Mouse (Mus musculus) CD4-positive helper T cell, adult 2 months (primary cell): ENCODE data around the gene Prkd2.

ENCODE experiments used
- DNase-seq: peaks from one replicate; pipeline ENCODE4 v3.0.0-alpha.2; 2012; ENCODE audit warnings: low read depth, missing footprints, low spot score

The Prkd2 gene

DNA sequence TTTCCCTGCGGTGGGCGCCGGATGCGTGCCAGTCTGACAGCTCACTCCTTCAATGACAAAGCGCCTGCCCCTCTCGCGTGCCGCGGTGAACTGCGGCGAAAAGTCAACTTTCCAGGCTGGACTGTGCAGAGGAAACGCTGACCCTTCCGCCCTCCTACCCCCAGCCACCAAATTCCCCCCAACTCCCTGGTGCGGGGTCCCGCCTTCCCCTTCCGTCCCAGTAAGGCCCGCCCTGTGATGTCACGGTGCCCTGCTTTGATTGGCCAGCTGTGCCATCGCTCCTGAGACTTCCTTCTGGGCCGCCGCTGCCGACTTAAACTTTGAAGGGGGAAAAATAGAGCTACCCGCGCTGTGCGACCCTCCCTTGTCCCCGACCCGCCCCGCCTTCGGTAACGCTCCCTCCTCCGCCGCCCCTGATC, at the start of gene Prkd2:
TSS of gene Prkd2 (plus strand) at position 258 of the 419 bp plus-strand sequence.
- DNase-seq, result peak; percentile 87

DNA sequence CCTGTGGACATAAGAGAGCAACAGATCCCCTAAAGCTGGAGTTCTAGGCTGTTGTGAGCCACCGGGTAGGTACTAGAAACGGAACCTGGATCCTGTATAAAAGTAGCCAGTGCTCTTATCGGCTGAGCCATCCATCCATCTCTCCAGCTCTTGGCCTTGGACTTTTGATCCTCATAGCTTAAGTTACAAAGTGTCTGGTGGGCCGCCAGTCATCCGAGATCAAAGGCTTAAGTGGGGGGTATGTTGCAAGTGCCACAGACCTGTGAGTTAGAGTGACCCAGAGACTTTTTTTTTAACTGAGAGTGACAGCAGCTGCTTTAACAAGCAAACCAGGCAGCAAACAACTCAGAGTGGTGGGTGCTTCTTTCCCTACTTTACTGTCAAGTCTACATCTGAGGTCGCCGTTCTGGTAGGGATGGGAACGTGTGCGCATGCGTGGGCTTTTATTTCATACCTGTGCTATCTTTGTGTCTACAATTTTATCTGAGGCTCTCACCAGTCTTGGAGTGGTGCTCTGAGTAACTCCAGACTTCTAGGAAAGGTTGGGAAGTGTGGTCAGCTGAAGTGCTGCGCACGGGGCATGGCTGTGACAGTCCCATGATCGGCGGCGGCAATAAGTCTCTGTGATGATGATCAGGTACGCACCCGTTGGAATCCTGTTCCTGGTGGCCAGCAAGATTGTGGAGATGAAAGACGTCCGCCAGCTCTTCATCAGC, 49.5 kb upstream of the Prkd2 start:
- no peak for DNase-seq

DNA sequence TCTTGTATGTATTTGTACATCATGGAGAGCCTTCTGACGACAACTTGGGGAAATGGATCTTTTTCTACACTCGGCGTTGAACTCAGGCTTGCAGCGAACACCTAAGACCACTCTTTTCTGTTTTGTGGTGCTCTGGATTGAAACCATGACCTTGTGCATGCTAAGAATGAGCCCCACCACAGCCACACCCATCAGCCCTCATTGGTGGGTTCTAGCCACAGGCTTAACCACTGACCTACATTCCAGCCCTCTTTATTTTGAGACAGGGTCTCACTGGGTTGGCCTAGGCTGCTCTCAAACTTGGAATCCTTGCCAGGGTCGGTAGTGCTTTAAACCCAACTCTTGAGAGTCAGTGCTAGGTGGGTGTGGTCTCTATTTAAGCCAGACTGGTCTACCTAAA, 47.8 kb upstream of the Prkd2 start:
- DNase-seq, result no peak

- peak; percentile 55 for DNase-seq
Measured at GRCm38 (mm10) chr7:16804409-16805028, 38.2 kb upstream of the Prkd2 start.

DNA sequence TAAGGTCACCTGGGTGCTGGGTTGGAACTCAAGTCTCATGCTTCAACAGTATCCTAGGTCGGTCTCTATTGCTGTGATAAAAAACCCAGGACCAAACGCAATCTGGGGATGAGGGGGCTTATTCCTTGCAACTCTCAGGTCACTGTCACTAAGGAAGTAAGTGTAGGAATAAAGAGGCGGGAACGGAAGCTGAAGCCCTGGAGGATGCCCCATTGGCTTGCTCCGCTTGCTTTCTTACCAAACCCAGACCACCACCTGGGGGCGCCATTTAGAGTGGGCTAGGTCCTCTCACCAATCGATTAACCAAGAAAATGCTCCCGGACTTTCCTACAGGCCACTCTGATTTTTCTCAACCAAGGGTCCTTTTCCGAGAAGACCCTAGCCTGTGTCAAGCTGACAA, 34.8 kb upstream of the Prkd2 start:
- DNase-seq, result peak; percentile 21

GRCm38 (mm10) chr7:16808647-16809046, 34.1 kb upstream of the Prkd2 start:
- no peak for DNase-seq

- DNase-seq, result peak; percentile 53
Measured at GRCm38 (mm10) chr7:16809739-16810138, 33.0 kb upstream of the Prkd2 start.

DNA sequence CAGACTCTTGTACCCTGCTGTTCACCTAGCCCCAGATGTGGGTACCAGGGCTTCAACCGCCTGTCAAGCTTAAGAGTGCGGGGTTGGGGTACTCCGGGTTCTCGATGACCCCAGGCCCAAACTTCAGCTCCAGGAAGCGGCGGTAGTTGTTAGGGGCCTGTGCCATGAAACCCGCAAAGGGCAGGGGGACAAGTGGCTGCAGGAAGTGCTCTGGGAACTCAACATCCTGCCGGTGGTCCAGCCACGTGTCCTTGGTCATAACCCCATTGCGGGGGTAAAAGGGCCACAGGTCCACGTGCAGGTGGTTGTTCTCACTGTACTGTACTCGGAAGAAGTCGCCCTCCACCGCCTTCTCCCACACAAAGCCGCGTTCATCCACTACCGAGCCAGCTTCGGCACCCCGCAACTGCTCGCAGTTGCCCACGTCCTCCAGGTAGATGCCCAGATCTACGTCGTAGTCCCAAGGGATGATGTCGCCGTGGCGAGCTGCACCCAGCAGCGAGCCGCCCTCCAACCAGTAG, 32.2 kb upstream of the Prkd2 start:
- DNase-seq, result no peak

GRCm38 (mm10) chr7:16810920-16811648, 31.6 kb upstream of the Prkd2 start:
- DNase-seq, result peak; percentile 14

DNA sequence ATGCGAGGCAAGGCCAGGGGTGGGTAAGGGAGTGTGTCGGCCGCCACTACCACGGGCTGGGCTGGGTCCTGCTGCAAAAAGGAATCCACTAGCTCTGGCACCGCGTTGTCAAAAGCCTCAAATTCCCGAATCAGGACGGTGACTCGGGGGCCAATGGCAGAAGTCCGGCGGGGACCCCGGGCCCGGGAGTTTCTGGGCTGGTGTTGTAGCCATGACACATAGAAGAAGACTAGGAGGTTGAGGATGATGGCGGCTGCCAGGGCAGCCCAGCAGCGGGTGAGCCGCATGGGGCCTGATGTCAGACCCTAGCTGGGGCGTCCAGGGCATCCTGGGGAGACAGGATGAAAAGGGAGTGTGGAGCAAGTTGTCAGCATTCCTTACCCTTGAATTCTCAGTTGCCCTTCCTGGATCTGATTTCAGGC, 31.0 kb upstream of the Prkd2 start:
- DNase-seq, result no peak

GRCm38 (mm10) chr7:16812505-16812904, 30.2 kb upstream of the Prkd2 start:
- DNase-seq, result peak; percentile 36

- DNase-seq, result peak; percentile 29
Measured at GRCm38 (mm10) chr7:16815351-16815941, 27.3 kb upstream of the Prkd2 start, which contains the start of gene Strn4. Gene Strn4, plus strand, starts transcription at chr7:16815889.

- DNase-seq, result peak; percentile 90
Measured at GRCm38 (mm10) chr7:16816078-16816474, 26.6 kb upstream of the Prkd2 start.

- peak; percentile 52 for DNase-seq
Measured at GRCm38 (mm10) chr7:16816475-16817122, 26.1 kb upstream of the Prkd2 start, which contains the start of gene Fkrp. Gene Fkrp, minus strand, starts transcription at chr7:16816732.

DNA sequence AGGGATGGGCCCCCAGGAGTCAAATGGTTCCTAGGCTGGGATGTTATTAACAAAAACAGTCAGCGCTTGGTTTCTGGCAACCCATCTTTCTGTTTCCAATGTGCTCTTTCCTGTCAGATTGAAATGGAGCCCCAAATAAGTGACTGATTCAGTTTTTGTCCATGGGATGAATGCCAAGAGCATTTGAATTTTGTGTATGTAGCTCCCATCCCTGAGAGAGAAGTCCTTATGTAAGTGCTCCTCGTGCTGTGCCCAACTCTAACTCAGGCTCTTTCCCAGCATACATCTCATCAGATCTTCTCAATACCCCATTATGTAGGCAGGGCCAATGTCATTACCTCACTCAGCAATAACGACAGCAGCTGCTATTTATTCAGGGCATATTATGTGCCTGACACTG, 25.0 kb upstream of the Prkd2 start:
- DNase-seq, result no peak

- no peak for DNase-seq
Measured at GRCm38 (mm10) chr7:16819794-16820193, 22.9 kb upstream of the Prkd2 start.

DNA sequence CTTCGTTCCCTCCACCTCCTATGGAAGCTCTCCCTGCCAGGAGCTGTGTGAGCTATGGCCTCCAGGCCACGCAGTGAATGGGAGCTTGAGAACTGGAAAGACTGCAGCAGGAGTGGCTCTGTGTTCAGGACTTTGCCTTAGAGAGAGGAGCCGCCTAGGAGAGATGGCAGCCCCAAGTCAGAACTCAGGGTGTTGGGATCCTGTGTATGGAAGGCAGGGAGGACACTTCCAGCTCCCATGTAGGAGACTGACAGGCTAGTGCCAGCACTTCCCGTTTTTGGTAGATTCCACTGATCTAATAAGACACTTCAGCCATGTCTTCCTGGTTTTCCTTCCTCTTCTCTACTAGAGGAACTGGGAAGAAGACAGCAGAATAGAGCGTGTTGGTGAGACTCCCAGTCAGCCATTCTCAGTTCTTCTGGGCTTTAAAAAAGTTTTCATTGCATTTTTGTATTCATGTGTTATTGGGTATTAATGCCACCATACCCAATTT, 22.4 kb upstream of the Prkd2 start:
- no peak for DNase-seq

DNA sequence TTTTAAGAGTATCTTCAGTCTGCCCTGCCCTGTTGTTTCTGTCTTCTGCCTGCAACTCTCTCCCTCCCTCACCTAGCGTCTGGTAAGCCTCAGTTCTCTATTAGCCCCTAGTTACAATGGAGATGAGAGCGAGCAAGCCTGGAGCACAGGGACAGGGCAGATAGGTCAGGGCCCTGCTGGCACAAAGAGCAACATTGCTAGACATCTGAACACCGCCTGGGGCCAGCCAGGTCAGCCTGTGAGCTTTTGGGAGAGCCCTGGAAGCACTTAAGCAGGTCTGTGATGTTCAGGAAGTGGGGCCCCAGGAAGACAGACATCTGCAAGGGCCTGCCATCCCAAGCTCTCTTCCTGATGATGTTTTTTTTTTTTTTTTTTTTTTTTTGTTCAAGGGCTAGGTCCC, 21.6 kb upstream of the Prkd2 start:
- no peak for DNase-seq

GRCm38 (mm10) chr7:16821669-16822101, 21.0 kb upstream of the Prkd2 start:
- DNase-seq, result no peak

DNA sequence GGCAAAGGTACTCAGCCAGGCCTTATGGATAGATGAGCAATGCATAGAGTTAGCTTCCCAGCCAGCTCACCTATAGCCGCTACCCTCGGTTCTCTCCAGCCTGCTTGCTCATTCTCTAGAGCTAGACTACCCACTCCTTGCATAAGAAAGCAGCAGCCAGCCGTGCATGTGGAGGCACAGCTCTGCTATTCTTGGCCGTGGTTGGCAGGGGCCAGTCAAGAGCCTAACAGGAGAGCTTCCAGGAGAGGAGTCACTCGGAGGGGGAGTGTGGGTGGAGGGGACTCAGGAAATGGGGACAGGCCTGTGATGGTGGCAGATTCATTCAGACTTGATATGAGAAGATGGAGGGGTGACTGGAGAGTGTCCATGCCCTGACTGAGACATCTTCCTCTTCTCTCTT, 19.0 kb upstream of the Prkd2 start:
- no peak for DNase-seq

DNA sequence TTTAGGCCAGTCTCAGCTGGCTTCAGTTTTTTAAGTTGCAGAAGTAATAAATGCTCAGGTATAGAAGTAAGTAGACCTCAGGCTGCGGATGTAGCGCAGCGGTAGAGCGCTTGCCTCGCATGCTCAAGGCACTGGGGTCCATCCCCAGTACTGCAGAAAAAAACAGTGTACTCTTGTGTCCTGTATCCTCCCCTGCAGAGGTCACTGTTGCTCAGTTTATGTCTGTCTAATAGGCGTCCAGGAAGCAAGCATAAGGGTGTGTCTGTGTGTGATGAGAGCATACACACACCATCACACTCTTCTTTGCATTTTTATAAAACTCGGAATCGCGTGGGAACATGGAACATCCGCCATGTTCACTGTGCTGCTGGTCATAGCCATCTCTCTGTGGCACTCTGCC, 16.9 kb upstream of the Prkd2 start:
- peak; percentile 81 for DNase-seq
